Mouse (Mus musculus) cerebellum, postnatal 4 days (tissue): Measurements from ENCODE around the gene En2.
A peak's percentile ranks its signal among the peaks of the same experiment; 100 is the strongest.

ENCODE experiments used
- DNase-seq, 2 experiments: peaks; one replicate each; pipeline ENCODE4 v3.0.0; 2022; ENCODE audit warnings: low spot score in 2 of 2, mixed read lengths in 1 of 2

The En2 gene

GRCm38 (mm10) chr5:28159891-28160470 lies 5.5 kb upstream of the En2 start:
- no peak for DNase-seq

DNA sequence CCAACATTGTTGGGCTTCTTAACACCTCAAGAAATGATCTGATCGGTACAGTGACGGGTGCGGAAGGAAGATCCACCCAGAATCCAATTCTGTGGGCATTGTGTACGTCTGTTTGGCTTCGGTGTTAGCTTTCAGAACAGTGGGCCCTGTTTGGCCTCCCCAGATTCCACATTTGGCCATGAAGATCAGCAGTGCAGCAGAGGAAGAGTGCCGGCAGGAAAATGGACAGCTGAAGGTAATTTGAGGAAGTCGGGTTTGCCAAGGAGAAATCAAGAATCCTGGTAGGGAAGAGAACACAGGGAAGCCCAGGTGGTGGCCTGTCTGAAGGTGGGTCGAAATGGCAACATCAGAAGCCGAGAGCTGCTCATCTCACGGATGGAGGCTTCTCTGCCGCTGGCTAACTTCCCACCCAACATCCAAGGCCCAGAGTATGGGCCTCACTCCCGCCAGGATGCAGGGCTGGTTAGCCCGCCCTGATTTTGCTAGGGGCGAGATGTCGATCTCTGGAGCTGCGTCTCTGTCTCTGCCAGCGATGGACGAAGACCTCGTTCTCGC lies 4.0 kb upstream of the En2 start:
- DNase-seq = peak in 1 of 2 experiments; percentile 49

DNA sequence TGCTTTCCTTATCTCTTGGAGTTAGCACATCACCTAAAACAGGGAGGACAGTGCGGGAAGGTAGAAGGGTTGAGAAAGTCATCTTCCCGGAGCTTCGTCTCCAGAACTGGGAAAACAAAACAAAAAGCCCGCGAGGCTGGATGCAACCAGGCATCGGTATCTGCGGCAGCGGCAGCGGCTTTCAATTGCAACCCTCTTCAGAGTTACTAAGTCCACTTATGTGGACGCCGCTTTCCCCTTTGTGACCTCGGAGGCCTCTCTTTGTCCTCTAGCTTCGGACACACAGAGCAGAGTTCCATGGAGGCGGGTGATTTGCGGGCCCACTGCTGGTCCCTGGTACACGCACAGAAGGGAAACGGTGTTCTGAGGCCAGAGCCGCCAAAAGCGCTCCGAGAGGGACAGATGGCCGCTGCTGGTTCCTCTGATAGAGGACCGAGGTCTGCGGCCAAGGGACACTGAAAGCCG lies 3.5 kb upstream of the En2 start:
- peak in 1 of 2 experiments; percentile 50 for DNase-seq

- no peak for DNase-seq
Observed at GRCm38 (mm10) chr5:28163926-28164325, 1.6 kb upstream of the En2 start.

DNA sequence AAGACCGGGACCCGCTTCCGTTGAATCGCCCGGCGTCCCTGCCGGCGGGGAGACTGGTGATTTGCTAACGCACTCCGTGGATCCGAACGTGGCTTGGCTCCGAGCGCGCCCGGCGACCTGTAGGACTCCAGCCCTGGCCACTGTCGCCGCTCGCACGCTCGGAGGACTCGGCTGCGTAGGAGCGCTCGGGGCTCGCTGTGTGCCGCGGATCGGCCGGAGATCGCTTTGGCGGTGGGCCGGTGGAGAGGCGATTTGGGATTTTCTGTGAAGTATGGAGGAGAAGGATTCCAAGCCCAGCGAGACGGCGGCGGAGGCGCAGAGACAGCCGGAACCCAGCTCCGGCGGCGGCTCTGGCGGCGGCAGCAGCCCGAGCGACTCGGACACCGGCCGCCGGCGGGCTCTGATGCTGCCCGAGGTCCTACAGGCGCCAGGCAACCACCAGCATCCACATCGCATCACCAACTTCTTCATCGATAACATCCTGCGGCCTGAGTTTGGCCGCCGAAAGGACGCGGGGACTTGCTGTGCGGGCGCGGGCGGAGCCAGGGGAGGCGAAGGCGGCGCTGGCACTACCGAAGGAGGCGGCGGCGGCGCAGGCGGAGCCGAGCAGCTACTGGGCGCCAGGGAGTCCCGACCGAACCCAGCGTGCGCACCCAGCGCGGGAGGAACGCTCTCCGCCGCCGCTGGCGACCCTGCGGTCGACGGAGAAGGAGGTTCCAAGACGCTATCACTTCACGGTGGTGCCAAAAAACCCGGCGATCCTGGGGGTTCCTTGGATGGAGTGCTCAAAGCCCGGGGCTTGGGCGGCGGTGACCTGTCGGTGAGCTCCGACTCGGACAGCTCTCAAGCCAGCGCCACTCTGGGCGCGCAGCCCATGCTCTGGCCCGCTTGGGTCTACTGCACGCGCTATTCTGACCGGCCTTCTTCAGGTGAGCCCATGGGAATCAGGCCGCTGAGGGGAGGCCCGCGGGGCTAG lies 1.1 kb downstream of the En2 start:
- DNase-seq = peak in 1 of 2 experiments; percentile 47

DNA sequence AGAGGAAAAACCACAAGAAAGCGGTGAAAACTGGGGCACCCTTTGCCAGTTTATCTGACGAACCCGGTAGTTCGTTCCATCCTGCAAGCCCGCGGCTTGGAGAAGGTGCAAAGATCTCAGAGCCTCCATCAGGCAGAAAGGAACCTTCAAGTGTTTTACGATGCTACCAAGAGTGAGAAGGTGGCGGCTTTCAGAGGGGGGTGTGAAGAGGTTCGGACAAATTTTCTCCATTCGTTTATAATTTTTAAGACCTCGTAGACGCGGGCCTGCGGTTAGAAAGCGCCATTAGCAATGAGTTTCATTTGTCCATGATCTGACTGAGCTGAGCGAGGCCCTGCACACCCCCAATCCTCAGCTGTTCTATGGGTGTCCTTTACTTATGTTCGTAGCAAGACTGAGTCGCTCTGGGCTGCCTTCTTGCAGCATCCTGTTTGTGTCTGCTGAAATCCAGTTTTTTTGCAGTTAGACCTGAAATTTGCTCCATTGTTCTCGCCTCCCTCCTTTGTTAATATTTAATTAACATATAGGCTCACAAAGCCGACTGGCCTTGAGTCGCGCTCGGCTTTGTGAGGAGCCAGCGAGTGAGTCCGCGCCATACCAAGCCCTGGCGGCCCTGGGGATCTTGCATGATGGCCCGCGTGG lies 2.2 kb downstream of the En2 start:
- DNase-seq = no peak

DNA sequence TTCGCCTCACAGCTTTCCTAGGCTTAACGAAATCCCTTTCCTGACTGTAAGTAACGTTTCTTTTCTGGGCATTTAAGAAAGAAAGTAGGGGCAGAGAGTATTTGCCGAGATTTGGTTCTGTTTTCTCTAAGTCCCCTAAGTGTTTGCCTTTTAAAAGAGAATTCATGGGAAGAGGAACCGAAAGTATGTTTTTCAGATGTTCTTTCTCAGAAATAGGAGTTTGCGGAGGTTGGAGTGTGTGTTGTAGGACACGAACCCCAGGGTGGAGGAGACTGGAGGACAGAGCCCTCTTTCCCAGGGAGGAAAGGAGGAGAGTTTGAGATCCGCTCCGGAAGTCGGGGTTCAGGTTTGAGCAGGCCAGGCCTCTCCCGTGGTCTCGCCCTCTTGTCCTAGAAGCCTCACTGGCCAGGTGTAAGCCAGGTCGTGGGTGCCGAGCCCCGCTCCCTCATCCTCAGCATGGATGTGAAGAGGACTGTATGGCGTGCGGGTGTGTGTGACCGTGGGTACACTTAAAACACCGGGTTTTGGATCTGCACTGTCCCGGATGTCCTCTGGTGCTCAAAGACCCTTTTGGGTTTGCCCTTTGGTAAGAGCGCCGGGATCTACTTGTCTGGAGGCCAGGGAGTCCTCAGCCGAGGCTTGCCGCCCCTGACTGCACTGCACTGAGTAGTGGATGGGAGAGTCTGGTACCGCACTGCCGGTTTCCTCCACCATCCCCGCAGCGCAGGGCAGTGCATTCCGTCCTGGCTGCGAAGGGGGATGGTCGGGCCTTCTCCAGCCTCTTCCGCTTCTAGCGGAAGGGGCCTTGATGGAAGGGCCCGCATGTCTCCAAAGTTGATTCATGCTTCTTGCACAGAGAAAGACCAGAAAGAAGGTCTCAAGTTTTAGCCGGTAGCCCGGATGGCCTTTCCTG lies 3.0 kb downstream of the En2 start:
- no peak for DNase-seq

- no peak for DNase-seq
Observed at GRCm38 (mm10) chr5:28169166-28169801, 3.8 kb downstream of the En2 start.

- DNase-seq = no peak
Observed at GRCm38 (mm10) chr5:28170081-28170480, 4.6 kb downstream of the En2 start.

- no peak for DNase-seq
Observed at GRCm38 (mm10) chr5:28170892-28171291, 5.4 kb downstream of the En2 start.

GRCm38 (mm10) chr5:28171667-28172066 lies 6.2 kb downstream of the En2 start:
- no peak for DNase-seq

- no peak for DNase-seq
Observed at GRCm38 (mm10) chr5:28172261-28172920, 6.9 kb downstream of the En2 start.

DNA sequence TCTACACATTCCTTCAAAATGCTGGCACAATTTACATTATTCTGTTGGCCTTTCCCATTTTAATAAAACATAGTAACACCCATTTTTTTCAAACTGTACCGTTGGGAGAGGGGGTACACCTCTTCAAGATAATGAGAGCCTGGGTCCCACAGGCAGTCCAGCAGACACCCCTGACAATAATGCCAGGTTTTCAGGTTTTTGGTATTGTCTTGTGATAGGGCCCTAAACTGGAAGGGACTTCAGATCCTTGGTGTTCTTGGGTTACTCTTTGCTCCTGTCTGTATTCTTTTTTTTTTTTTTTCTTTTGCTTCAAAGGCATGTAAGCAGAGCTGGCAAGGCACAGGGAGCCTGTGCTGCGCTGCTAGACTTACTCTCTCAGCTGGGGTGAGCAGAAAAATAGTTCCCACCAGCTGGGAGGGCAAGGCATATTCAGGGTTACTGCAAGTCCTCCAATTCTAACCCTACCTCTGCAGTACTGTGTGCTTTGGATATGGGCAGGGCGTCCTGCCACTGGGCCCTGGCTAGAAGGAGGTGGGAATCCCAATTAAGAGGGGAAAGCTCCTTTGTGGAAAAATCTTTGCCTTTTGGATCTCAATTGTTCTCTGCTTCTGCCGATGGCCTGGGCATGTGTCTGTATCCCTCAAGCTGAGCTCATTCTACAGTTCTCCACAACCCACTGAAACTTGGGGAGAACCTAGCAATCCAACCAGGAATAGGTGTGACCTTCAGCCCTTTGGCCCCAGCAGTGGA lies 7.6 kb downstream of the En2 start:
- no peak for DNase-seq

DNA sequence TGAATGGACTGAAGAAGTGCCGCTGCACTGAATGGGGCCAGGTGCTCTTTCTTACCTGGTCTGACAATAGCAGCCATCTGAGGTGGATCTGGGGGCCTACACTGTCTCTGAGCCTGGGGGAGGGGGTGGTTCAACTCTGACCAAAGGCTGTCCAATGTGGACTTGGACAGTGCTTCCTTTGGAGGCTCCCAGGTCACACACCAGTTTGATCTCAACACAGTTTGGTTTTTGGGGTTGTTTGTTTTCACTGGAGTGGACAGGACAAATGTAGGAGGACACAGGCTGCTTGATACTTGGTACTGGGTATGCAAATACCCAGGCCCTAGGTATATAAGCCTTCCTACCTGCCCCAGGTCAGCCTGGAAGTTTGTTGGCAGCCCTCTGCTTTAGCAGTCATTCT lies 8.2 kb downstream of the En2 start:
- no peak for DNase-seq

GRCm38 (mm10) chr5:28174086-28174485 lies 8.6 kb downstream of the En2 start:
- DNase-seq = no peak

DNA sequence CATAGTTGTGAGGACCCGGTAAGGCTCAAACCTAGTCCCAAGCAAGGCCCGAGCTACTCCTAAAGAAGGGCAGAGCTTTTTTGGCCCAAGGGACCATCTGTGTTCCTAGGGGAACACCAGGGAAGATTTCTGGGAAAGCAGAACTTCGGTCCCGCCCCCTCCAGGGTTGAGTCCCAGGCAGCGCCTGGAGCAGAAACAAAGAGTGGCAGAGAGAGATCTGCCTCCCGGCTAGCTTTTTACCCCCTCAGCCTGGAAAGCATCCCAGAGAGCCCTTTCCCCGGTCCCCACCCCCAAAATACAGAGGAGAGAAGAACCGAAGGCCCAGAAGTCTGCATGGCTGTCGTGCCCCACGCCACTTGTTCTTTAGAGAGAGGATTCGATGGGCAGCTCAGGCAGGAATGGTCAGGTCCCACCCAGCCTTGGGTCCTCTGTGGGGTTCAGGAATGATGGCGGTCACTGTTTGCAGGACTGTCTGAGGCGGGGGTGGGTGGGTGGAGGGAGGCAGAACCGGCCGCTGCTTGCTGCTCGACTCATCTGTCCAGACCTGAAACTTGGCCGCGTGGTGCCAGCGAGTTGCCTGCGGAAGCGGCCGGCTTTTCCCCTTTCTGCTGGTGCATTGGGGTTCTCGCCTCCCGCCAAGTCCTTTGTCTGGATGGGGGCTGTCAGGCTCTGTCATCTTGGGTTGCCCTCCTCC lies 9.5 kb downstream of the En2 start:
- DNase-seq = peak in 1 of 2 experiments; percentile 69

DNA sequence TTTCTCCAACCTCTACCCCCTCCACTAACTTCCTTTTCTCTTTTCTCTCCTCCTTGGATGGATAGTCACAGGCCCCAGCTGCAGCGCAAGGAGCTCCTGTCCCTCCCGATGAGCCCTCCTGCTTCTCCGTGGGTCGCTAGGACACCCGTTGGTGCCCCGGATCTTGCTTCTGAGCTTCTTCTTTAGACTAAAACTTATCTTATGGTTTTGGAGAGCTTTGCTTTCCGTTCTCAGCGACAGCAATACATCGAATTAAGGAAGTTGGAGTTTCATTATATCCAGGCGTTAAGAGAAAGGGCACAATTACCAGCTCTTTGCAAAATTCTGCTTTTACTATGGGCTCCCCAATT lies 10.1 kb downstream of the En2 start:
- no peak for DNase-seq

GRCm38 (mm10) chr5:28176023-28176422 lies 10.5 kb downstream of the En2 start:
- no peak for DNase-seq

DNA sequence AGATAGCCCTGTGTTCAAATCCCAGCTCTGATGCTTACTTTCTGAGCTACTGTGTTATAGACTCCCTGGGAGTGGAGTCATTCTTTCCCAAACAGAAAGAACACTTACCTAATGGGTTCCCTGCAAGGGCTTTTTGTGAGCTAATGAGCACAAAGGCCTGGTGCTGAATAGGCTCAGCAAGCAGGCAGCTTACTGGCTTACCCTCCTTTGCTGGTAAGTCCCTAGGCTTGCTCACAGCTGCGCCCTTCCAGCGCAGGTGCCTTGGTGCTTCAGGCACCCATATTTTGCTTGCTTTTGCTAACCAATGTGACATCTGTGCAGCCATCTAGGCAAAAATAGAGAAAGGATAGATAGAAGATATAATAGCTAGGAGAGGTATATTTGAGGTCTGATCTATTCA lies 11.1 kb downstream of the En2 start:
- no peak for DNase-seq
